Mouse (Mus musculus): ENCODE data around the gene Atg16l1. TPM values are rescaled to one million over a fixed set of nuclear protein-coding genes. Genes with fewer than 3 reads are reported as not detected.

Gene Atg16l1
- total RNA-seq, 2 experiments from 2014 or later = 53.9 to 61.1 TPM

- DNase-seq (ENCODE audit: low spot score in 2 of 2) = no peak
These were observed 72.5 kb downstream of the Atg16l1 start for GRCm38 (mm10) chr1:87828185-87828584.

- no peak for DNase-seq (ENCODE audit: low spot score in 2 of 2)
These were observed 73.4 kb downstream of the Atg16l1 start for GRCm38 (mm10) chr1:87828926-87829580.

DNA sequence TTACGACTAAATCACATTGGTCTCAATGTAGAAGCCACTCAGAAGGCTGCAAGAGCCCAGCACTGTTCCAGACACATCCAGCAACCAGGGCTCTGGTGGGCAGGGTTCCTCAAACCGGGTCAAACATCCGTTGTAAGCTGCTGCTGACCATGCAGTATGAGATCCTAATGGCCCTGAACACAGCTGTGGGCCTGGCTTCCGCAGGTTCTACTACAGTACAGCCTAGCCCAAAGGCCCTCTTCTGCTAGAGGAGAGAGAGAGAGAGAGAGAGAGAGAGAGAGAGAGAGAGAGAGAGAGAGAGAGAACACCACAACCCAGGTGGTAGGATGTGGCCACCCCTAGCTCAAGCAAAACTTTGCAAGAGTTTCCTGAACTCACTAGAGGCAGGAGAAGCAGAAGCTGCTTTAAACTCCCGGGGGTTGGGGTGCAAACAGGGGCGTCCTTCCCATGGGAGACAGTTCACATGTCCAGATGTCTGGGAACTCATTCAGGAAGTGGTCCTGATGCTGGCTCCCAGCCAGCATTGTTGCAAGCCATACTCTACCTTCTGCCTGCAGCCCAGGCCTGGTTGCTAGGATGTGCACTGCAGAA lies 74.0 kb downstream of the Atg16l1 start:
- DNase-seq (ENCODE audit: low spot score in 2 of 2) = no peak

DNA sequence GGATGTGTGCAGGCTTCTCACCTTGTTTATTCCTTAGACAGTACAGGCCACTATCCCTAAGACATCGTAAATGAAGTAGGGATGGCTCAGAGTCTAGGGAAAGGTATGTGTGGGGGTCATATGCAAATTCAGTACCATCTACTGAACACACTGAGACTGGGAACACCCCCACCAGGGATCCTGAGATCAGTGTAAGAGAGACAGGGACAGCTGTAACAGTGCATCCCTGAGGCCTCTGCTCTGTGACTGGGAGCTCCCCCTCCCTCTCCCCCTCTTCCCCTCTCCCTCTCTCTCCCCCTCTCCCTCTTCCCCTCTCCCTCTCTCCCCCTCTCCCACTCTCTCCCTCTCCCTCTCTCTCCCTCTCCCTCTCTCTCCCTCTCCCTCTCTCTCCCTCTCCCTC lies 80.8 kb downstream of the Atg16l1 start:
- no peak for DNase-seq (ENCODE audit: low spot score in 2 of 2)

- no peak for DNase-seq (ENCODE audit: low spot score in 2 of 2)
These were observed 81.3 kb downstream of the Atg16l1 start for GRCm38 (mm10) chr1:87837018-87837417.

DNA sequence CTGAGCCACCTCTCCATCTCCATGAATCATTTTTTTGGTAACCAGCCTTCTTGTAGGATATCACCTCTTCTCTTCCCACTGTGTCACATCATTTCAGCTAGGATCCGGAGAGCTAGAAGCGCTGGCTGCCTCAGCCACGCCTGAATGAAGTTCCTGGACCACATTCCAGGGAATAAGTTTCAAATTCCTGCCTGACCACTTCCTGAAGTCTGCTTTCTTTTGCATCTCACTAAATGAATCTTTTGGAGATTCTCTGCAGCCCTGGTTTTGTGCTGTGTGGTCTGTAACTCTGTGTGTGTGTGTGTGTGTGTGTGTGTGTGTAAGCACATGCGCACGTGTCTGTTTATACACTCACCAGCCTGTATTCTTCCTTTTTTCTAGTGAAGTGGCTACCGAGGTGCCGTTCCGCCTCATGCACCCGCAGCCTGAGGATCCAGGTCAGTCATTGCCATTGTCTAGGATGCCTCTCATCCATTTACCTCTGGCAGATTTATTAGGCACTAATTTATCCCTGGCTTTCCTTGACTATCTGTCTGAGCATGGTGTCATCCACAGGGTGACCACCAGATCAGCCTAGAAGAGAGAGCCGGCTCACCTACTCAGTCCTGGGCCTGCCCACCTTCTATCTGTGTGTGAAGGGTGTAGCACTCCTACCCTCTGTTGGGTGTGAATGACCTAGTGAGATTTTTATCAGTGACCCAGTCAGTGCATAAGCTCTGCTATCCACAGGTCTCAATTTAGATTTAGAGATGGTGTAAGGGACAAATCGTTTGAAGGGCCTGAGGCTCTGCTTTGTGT lies 84.9 kb downstream of the Atg16l1 start:
- no peak for DNase-seq (ENCODE audit: low spot score in 2 of 2)

Other genes starting within 250 kb of the Atg16l1 start
- under 1 TPM in 1 of 2 experiments, not detected in 1; 0.30 TPM for gene Neu2, start 246.0 kb upstream of the Atg16l1 start, total RNA-seq (2021)
- 10 to 100 TPM; 60.3 to 71.2 TPM for gene Ngef, start 182.0 kb upstream of the Atg16l1 start, total RNA-seq (2021)
- gene Inpp5d, start 135.6 kb upstream of the Atg16l1 start, total RNA-seq (2021) = 10 to 100 TPM; 21.0 to 21.3 TPM
- gene Sag, start 47.8 kb downstream of the Atg16l1 start, total RNA-seq (2021) = 1 to 10 TPM; 1.9 to 2.6 TPM
- gene Dgkd, start 97.4 kb downstream of the Atg16l1 start, total RNA-seq (2021) = 100 to 1,000 TPM; 124 to 137 TPM

All from layer of hippocampus, postnatal 14 days (tissue).